Mouse (Mus musculus) heart, embryonic 13.5 days (tissue): ENCODE data around the gene Olfr874. TPM values are rescaled to one million over a fixed set of nuclear protein-coding genes. Genes with fewer than 3 reads are reported as not detected.

ENCODE experiments used
- ATAC-seq: fragments of 200-750 bp; cut with Nextera tagmentation; 2 replicates; pipeline ENCODE4 v1.8.0; 2017; ENCODE audit warnings: moderate TSS enrichment; ENCODE audit not compliant: insufficient number of reproducible peaks, low FRiP score, low TSS enrichment; ENCODE audit errors: extremely low read depth
- H3K27ac ChIP-seq: fragments of 300-500 bp; sonication (generic); replicated peaks from 2 replicates; pipeline ENCODE4 v1.5.1; 2015; ENCODE audit warnings: moderate library complexity, mild to moderate bottlenecking, inconsistent platforms
- H3K27me3 ChIP-seq: fragments of 300-500 bp; sonication (generic); replicated peaks from 2 replicates; pipeline ENCODE4 v1.6.1; 2015; ENCODE audit warnings: mild to moderate bottlenecking, inconsistent platforms
- H3K36me3 ChIP-seq: fragments of 300-500 bp; sonication (generic); 2 replicates; pipeline ENCODE4 v1.6.1; 2015; ENCODE audit warnings: mild to moderate bottlenecking, inconsistent platforms
- H3K4me1 ChIP-seq: fragments of 300-500 bp; sonication (generic); 2 replicates; pipeline ENCODE4 v1.6.1; 2015; ENCODE audit warnings: inconsistent platforms
- H3K4me2 ChIP-seq: fragments of 300-500 bp; sonication (generic); 2 replicates; pipeline ENCODE4 v1.6.1; 2015; ENCODE audit warnings: inconsistent platforms, mild to moderate bottlenecking, moderate library complexity
- H3K4me3 ChIP-seq: fragments of 300-500 bp; sonication (generic); 2 replicates; pipeline ENCODE4 v1.5.1; 2015; ENCODE audit warnings: moderate library complexity, mild to moderate bottlenecking, inconsistent platforms
- H3K9ac ChIP-seq: fragments of 300-500 bp; sonication (generic); 2 replicates; pipeline ENCODE4 v1.6.1; 2015; ENCODE audit warnings: inconsistent platforms, mild to moderate bottlenecking, moderate library complexity
- H3K9me3 ChIP-seq: fragments of 300-500 bp; sonication (generic); 2 replicates; pipeline ENCODE4 v1.6.1; 2016; ENCODE audit warnings: inconsistent platforms
- WGBS: fragments of 180-500 bp; shearing (Covaris S2); methylation state at CpG from one replicate; pipeline ENCODE4 v1.1.7; 2015; ENCODE audit warnings: mixed read lengths; 5-methylcytosine and 5-hydroxymethylcytosine counted together
- polyA plus RNA-seq: library from polyadenylated mRNA; unstranded; fragments of >200 nt; fragmentation: Nextera tagmentation; extraction: Ambion mirVana; gene quantifications from 2 replicates; pipeline ENCODE4 v1.2.1, GENCODE M21; 2015

The Olfr874 gene
- not detected in 2 replicates for polyA plus RNA-seq

GRCm38 (mm10) chr9:37744806-37745205, at the start of gene Olfr874:
TSS of gene Olfr874 (plus strand) at chr9:37745106.
- no peak within 1 kb of the TSS for H3K27ac ChIP-seq
- no peaks in the 10 kb centered on the region for H3K9me3 ChIP-seq

GRCm38 (mm10) chr9:37716150-37716549, 28.8 kb upstream of the Olfr874 start, which contains the start of gene Olfr160:
TSS of gene Olfr160 (minus strand) at chr9:37716250.
- ATAC-seq = no peak
- Histone ChIP-seq H3K27me3 (no peaks in the 10 kb centered on the region), H3K27ac (no peak within 1 kb of the TSS), H3K4me3 (no peak within 1 kb of the TSS), H3K4me1 (no peaks in the 10 kb centered on the region), H3K36me3 (no peaks in the 10 kb centered on the region), H3K9ac (no peak within 1 kb of the TSS), H3K4me2 (no peak within 1 kb of the TSS), H3K9me3 (no peaks in the 10 kb centered on the region)
- WGBS = 64% methylated on average over 1 of the region's 1 CpGs

More at GRCm38 (mm10) chr9:37744806-37745205, at the start of gene Olfr874:
- Histone ChIP-seq H3K4me1 (no peaks in the 10 kb centered on the region), H3K4me3 (no peak within 1 kb of the TSS), H3K36me3 (no peaks in the 10 kb centered on the region), H3K9ac (no peak within 1 kb of the TSS), H3K4me2 (no peak within 1 kb of the TSS), H3K27me3 (no peaks in the 10 kb centered on the region)
- ATAC-seq = no peak

- no peaks in the 10 kb centered on the region for H3K9me3 ChIP-seq
- no peak overlapping the region for H3K27ac ChIP-seq
- no peak for ATAC-seq
- no peak overlapping the region for H3K4me2 ChIP-seq
- H3K9ac ChIP-seq = no peak overlapping the region
- 91% methylated on average over 1 of the region's 1 CpGs for WGBS
- no peak overlapping the region for H3K4me3 ChIP-seq
- H3K27me3 ChIP-seq = no peaks in the 10 kb centered on the region
- no peaks in the 10 kb centered on the region for H3K36me3 ChIP-seq
- no peaks in the 10 kb centered on the region for H3K4me1 ChIP-seq
These were observed 10.6 kb upstream of the Olfr874 start for GRCm38 (mm10) chr9:37734310-37734709.

- Histone ChIP-seq H3K9me3 (no peaks in the 10 kb centered on the region), H3K9ac (peak overlapping the region; percentile 21; the same call in 1 of the 2 replicates), H3K4me3 (no peak overlapping the region), H3K27me3 (no peaks in the 10 kb centered on the region), H3K27ac (no peak overlapping the region), H3K36me3 (no peaks in the 10 kb centered on the region), H3K4me1 (0 out of 2 replicates have a peak, but pooled peaks cover 4% of the 10 kb centered on the region), H3K4me2 (peak overlapping the region; percentile 31)
- no peak for ATAC-seq
- 26% methylated on average over 7 of the region's 7 CpGs for WGBS
These were observed 5.6 kb downstream of the Olfr874 start for GRCm38 (mm10) chr9:37750319-37751075.

- no peak overlapping the region for H3K9ac ChIP-seq
- no peak for ATAC-seq
- H3K4me1 ChIP-seq = 0 out of 2 replicates have a peak, but pooled peaks cover 4% of the 10 kb centered on the region
- no peak overlapping the region for H3K27ac ChIP-seq
- no peaks in the 10 kb centered on the region for H3K9me3 ChIP-seq
- WGBS = 76% methylated on average over 2 of the region's 2 CpGs
- H3K36me3 ChIP-seq = no peaks in the 10 kb centered on the region
- no peak overlapping the region for H3K4me2 ChIP-seq
- no peak overlapping the region for H3K4me3 ChIP-seq
- no peaks in the 10 kb centered on the region for H3K27me3 ChIP-seq
These were observed 6.6 kb downstream of the Olfr874 start for GRCm38 (mm10) chr9:37751467-37751866.

- Histone ChIP-seq H3K36me3 (no peaks in the 10 kb centered on the region), H3K9ac (no peak overlapping the region), H3K27me3 (no peaks in the 10 kb centered on the region), H3K27ac (no peak overlapping the region), H3K4me3 (no peak overlapping the region), H3K4me1 (0 out of 2 replicates have a peak, but pooled peaks cover 4% of the 10 kb centered on the region), H3K4me2 (no peak overlapping the region), H3K9me3 (no peaks in the 10 kb centered on the region)
- ATAC-seq = no peak
- 76% methylated on average over 4 of the region's 4 CpGs for WGBS
These were observed 7.1 kb downstream of the Olfr874 start for GRCm38 (mm10) chr9:37752006-37752405.

- Histone ChIP-seq H3K36me3 (no peaks in the 10 kb centered on the region), H3K27me3 (no peaks in the 10 kb centered on the region), H3K4me2 (no peak overlapping the region), H3K27ac (no peak overlapping the region), H3K9ac (no peak overlapping the region), H3K9me3 (no peaks in the 10 kb centered on the region), H3K4me3 (no peak overlapping the region), H3K4me1 (no peaks in the 10 kb centered on the region)
- WGBS = 70% methylated on average over 2 of the region's 2 CpGs
- ATAC-seq = no peak
These were observed 16.8 kb downstream of the Olfr874 start for GRCm38 (mm10) chr9:37761728-37762127.

GRCm38 (mm10) chr9:37762541-37762940, 17.6 kb downstream of the Olfr874 start:
- no peaks in the 10 kb centered on the region for H3K9me3 ChIP-seq
- no peak overlapping the region for H3K9ac ChIP-seq
- H3K4me3 ChIP-seq = no peak overlapping the region
- no peaks in the 10 kb centered on the region for H3K4me1 ChIP-seq
- 36% methylated on average over 2 of the region's 2 CpGs for WGBS
- no peaks in the 10 kb centered on the region for H3K27me3 ChIP-seq
- H3K36me3 ChIP-seq = no peaks in the 10 kb centered on the region
- no peak overlapping the region for H3K4me2 ChIP-seq
- no peak overlapping the region for H3K27ac ChIP-seq
- ATAC-seq = no peak

GRCm38 (mm10) chr9:37770661-37771060, 25.8 kb downstream of the Olfr874 start:
- Histone ChIP-seq H3K27ac (no peak overlapping the region), H3K9ac (no peak overlapping the region), H3K4me3 (no peak overlapping the region), H3K36me3 (no peaks in the 10 kb centered on the region), H3K9me3 (no peaks in the 10 kb centered on the region), H3K27me3 (no peaks in the 10 kb centered on the region), H3K4me2 (no peak overlapping the region), H3K4me1 (no peaks in the 10 kb centered on the region)
- no peak for ATAC-seq
- 49% methylated on average over 2 of the region's 2 CpGs for WGBS

- H3K27ac ChIP-seq = no peak within 1 kb of the TSS
- H3K4me2 ChIP-seq = no peak within 1 kb of the TSS
- no peak within 1 kb of the TSS for H3K9ac ChIP-seq
- 28% methylated on average over 2 of the region's 2 CpGs for whole genome bisulfite sequencing
- H3K9me3 ChIP-seq = no peaks in the 10 kb centered on the region
- no peak within 1 kb of the TSS for H3K4me3 ChIP-seq
- ATAC-seq = no peak
- H3K4me1 ChIP-seq = no peaks in the 10 kb centered on the region
- no peaks in the 10 kb centered on the region for H3K27me3 ChIP-seq
- H3K36me3 ChIP-seq = no peaks in the 10 kb centered on the region
These were observed 26.9 kb downstream of the Olfr874 start, which contains the start of gene Olfr875 for GRCm38 (mm10) chr9:37771759-37772158. TSS of gene Olfr875 (plus strand) at chr9:37771857.

- Histone ChIP-seq H3K9ac (peak overlapping the region; percentile 72), H3K4me2 (peak overlapping the region; percentile 67), H3K27ac (peak overlapping the region; percentile 41), H3K4me3 (peak overlapping the region; percentile 37), H3K9me3 (no peaks in the 10 kb centered on the region), H3K4me1 (peaks cover 8% of the 10 kb centered on the region), H3K27me3 (no peaks in the 10 kb centered on the region), H3K36me3 (no peaks in the 10 kb centered on the region)
- WGBS = 2% methylated on average over 7 of the region's 7 CpGs
- ATAC-seq = 0 out of 2 replicates have a peak, but pooled peaks have one; percentile 51
These were observed 37.9 kb downstream of the Olfr874 start for GRCm38 (mm10) chr9:37782766-37783260.
